Mouse (Mus musculus) cerebellum, postnatal 4 days (tissue): ENCODE data around the gene Hsd11b2.
"Not testable (repeated sequence)": the region's sequence is repeated elsewhere in the genome, so short reads cannot be mapped to it uniquely, and the experiment has no call there.

Experiments
- DNase-seq, 2 experiments: peaks; one replicate each; pipeline ENCODE4 v3.0.0; 2022; ENCODE audit warnings: low spot score in 2 of 2, mixed read lengths in 1 of 2

Gene Hsd11b2

GRCm38 (mm10) chr8:105562863-105563262 lies 44.3 kb downstream of the Hsd11b2 start:
- no peak for DNase-seq

GRCm38 (mm10) chr8:105563871-105564270 lies 45.3 kb downstream of the Hsd11b2 start:
- DNase-seq: no peak

- DNase-seq: not testable (repeated sequence)
Measured at GRCm38 (mm10) chr8:105564573-105565229, 46.1 kb downstream of the Hsd11b2 start.

GRCm38 (mm10) chr8:105565401-105565881 lies 46.9 kb downstream of the Hsd11b2 start:
- DNase-seq: no peak

GRCm38 (mm10) chr8:105565952-105566702 lies 47.6 kb downstream of the Hsd11b2 start, which contains the start of gene Atp6v0d1:
Gene Atp6v0d1 (minus strand): TSS chr8:105566047.
- peak; percentile 95 to 98 for DNase-seq

GRCm38 (mm10) chr8:105566703-105567595 lies 48.4 kb downstream of the Hsd11b2 start:
- DNase-seq: peak in 1 of 2 experiments; percentile 12

GRCm38 (mm10) chr8:105571810-105572209 lies 53.3 kb downstream of the Hsd11b2 start:
- DNase-seq: no peak

- DNase-seq: peak in 1 of 2 experiments; percentile 20
Measured at GRCm38 (mm10) chr8:105573427-105573826, 54.9 kb downstream of the Hsd11b2 start.
